Comparison of ENCODE assay signal across 9 mouse cellular contexts in genomic region chr7:16099901-16100300, GRCm38 (mm10). TPM values are rescaled to one million over a fixed set of nuclear protein-coding genes. Genes with fewer than 3 reads are reported as not detected.
A peak's percentile ranks its signal among the peaks of the same experiment; 100 is the strongest.
DNase-seq lines count a peak whose midpoint lies in the region; ATAC-seq and TF ChIP-seq lines count a peak whose summit lies in the region.
"Had no signal": no experiment of that assay in that cellular context is flagged by ENCODE, and none has a peak within 500 bp of the region (broad histone marks: within the 10 kb centered on the region; RNA-seq: fewer than 3 reads in every experiment).

No protein-coding gene starts in this region.

- H3K27ac ChIP-seq in forebrain, embryonic 12.5 days, result no peak overlapping the region
- peak overlapping the region; percentile 96 for H3K27ac ChIP-seq in liver, embryonic 12.5 days
- no peak overlapping the region for H3K27ac ChIP-seq in thymus, adult 2 months (ENCODE audit: control insufficient read depth, insufficient read depth, low read length)

- H3K4me3 ChIP-seq in forebrain, embryonic 12.5 days (replicated peaks), result 0 out of 2 replicates have a peak overlapping the region, but pooled peaks have one; percentile 75
- peak overlapping the region; percentile 95 for H3K4me3 ChIP-seq in liver, embryonic 12.5 days
- no peak overlapping the region for H3K4me3 ChIP-seq in thymus, adult 2 months (ENCODE audit: control insufficient read depth, insufficient read depth, low read length)

- H3K27me3 ChIP-seq in forebrain, embryonic 12.5 days, result peaks cover 11% of the 10 kb centered on the region
- H3K27me3 ChIP-seq in liver, embryonic 12.5 days (replicated peaks), result peaks cover 7% of the 10 kb centered on the region; the same call in 1 of the 2 replicates
- no peaks in the 10 kb centered on the region for H3K27me3 ChIP-seq in thymus, adult 2 months (ENCODE audit: control insufficient read depth, insufficient read depth, low read length)

- ATAC-seq in forebrain, embryonic 12.5 days (ENCODE audit: low FRiP score), result no peak
- ATAC-seq in liver, embryonic 12.5 days, result peak; percentile 60

- H3K4me1 ChIP-seq in forebrain, embryonic 12.5 days, result peaks cover 33% of the 10 kb centered on the region
- H3K4me1 ChIP-seq in liver, embryonic 12.5 days, result peaks cover 53% of the 10 kb centered on the region
- H3K4me1 ChIP-seq in thymus, adult 2 months (replicated peaks; ENCODE audit: control insufficient read depth, insufficient read depth, low read length), result peaks cover 11% of the 10 kb centered on the region

- peaks cover 22% of the 10 kb centered on the region for H3K36me3 ChIP-seq in forebrain, embryonic 12.5 days (replicated peaks)
- peaks cover 45% of the 10 kb centered on the region for H3K36me3 ChIP-seq in liver, embryonic 12.5 days
- no peaks in the 10 kb centered on the region for H3K36me3 ChIP-seq in thymus, adult 2 months (ENCODE audit: control insufficient read depth, insufficient read depth, low read length)

- peak; percentile 17 to 46 for DNase-seq in spleen, postnatal 36 days (ENCODE audit: low spot score in 2 of 2)
- no peak for DNase-seq in spleen, adult 18-20 months
- DNase-seq in urinary bladder, postnatal 4 days (ENCODE audit: low spot score in 2 of 2), result no peak
- no peak for DNase-seq in layer of hippocampus, postnatal 14 days (ENCODE audit: low spot score in 2 of 2)
- DNase-seq in thymus, adult 2 months, result no peak
- DNase-seq: adrenal gland, postnatal 36 days; kidney, postnatal 25 days had no signal

- 90% methylated on average over 4 of the region's 4 CpGs for WGBS in forebrain, embryonic 12.5 days
- 25% methylated on average over 4 of the region's 4 CpGs for WGBS in liver, embryonic 12.5 days (ENCODE audit: insufficient replicate concordance)
- 92% methylated on average over 4 of the region's 4 CpGs for WGBS in thymus, adult 2 months

- TF ChIP-seq CTCF in thymus, adult 2 months (IDR thresholded peaks at IDR 0.05; ENCODE audit: borderline replicate concordance, control insufficient read depth, extremely low read depth, insufficient read depth, low read length, poor library complexity), result no peak

- peak overlapping the region; percentile 74 for H3K4me2 ChIP-seq in forebrain, embryonic 12.5 days
- H3K4me2 ChIP-seq in liver, embryonic 12.5 days, result peak overlapping the region; percentile 95

- TF ChIP-seq POLR2A in thymus, adult 2 months (IDR thresholded peaks at IDR 0.05; ENCODE audit: control insufficient read depth, extremely low read depth, insufficient read depth, low read length, poor library complexity), result no peak

- peak overlapping the region; percentile 90; the same call in 1 of the 2 replicates for H3K9ac ChIP-seq in forebrain, embryonic 12.5 days
- peak overlapping the region; percentile 98 for H3K9ac ChIP-seq in liver, embryonic 12.5 days

- H3K9me3 ChIP-seq in forebrain, embryonic 12.5 days, result no peaks in the 10 kb centered on the region
- no peaks in the 10 kb centered on the region for H3K9me3 ChIP-seq in liver, embryonic 12.5 days (replicated peaks)

RNA-seq across cellular contexts. Expression of gene Napa, which starts 1.6 kb away (rescaled TPM):
- 150 and 156 TPM in 2 replicates for polyA plus RNA-seq in forebrain, embryonic 12.5 days (2016; fragmentation: Nextera tagmentation; extraction: Ambion mirVana)
- polyA plus RNA-seq in liver, embryonic 12.5 days (2016; fragmentation: Nextera tagmentation; extraction: Ambion mirVana), result 163 and 165 TPM in 2 replicates
- total RNA-seq in layer of hippocampus, postnatal 14 days (2021), result 100 to 1,000 TPM; 240 to 259 TPM
- 256 TPM in 2 replicates for polyA plus RNA-seq in thymus, adult 2 months (2012; rRNA removed)

RNA-seq across cellular contexts. Expression of gene Kptn, which starts 19.8 kb away (rescaled TPM):
- polyA plus RNA-seq in forebrain, embryonic 12.5 days (2016; fragmentation: Nextera tagmentation; extraction: Ambion mirVana), result 24.6 and 29.4 TPM in 2 replicates
- polyA plus RNA-seq in liver, embryonic 12.5 days (2016; fragmentation: Nextera tagmentation; extraction: Ambion mirVana), result 13.4 and 15.0 TPM in 2 replicates
- 10 to 100 TPM; 30.3 to 38.6 TPM for total RNA-seq in layer of hippocampus, postnatal 14 days (2021)
- 27.4 and 28.1 TPM in 2 replicates for polyA plus RNA-seq in thymus, adult 2 months (2012; rRNA removed)

RNA-seq across cellular contexts. Expression of gene Slc8a2, which starts 29.7 kb away (rescaled TPM):
- 0.49 and 0.66 TPM in 2 replicates for polyA plus RNA-seq in forebrain, embryonic 12.5 days (2016; fragmentation: Nextera tagmentation; extraction: Ambion mirVana)
- not detected in 2 replicates for polyA plus RNA-seq in liver, embryonic 12.5 days (2016; fragmentation: Nextera tagmentation; extraction: Ambion mirVana)
- 100 to 1,000 TPM; 335 to 349 TPM for total RNA-seq in layer of hippocampus, postnatal 14 days (2021)
- 1.1 and 1.2 TPM in 2 replicates for polyA plus RNA-seq in thymus, adult 2 months (2012; rRNA removed)

RNA-seq across cellular contexts. Expression of gene Zfp541, which starts 38.3 kb away (rescaled TPM):
- polyA plus RNA-seq in forebrain, embryonic 12.5 days (2016; fragmentation: Nextera tagmentation; extraction: Ambion mirVana), result not detected in 2 replicates
- polyA plus RNA-seq in liver, embryonic 12.5 days (2016; fragmentation: Nextera tagmentation; extraction: Ambion mirVana), result not detected in 2 replicates
- total RNA-seq in layer of hippocampus, postnatal 14 days (2021), result under 1 TPM; 0.46 to 0.50 TPM
- 0.04 and 0.11 TPM in 2 replicates for polyA plus RNA-seq in thymus, adult 2 months (2012; rRNA removed)

RNA-seq across cellular contexts. Expression of gene Bicra, which starts 52.2 kb away (rescaled TPM):
- polyA plus RNA-seq in forebrain, embryonic 12.5 days (2016; fragmentation: Nextera tagmentation; extraction: Ambion mirVana), result 9.1 and 9.5 TPM in 2 replicates
- 2.9 and 3.3 TPM in 2 replicates for polyA plus RNA-seq in liver, embryonic 12.5 days (2016; fragmentation: Nextera tagmentation; extraction: Ambion mirVana)
- 10 to 100 TPM; 18.7 to 19.4 TPM for total RNA-seq in layer of hippocampus, postnatal 14 days (2021)
- polyA plus RNA-seq in thymus, adult 2 months (2012; rRNA removed), result 57.0 and 78.5 TPM in 2 replicates

Comparison
In these comparisons a context has a peak if more than half of its experiments do, and no peak if none do; other contexts are left out.
1. DNase-seq: peak in spleen, postnatal 36 days (2 of 2); none in spleen, adult 18-20 months (0 of 2), urinary bladder, postnatal 4 days (0 of 2), layer of hippocampus, postnatal 14 days (0 of 2) and thymus, adult 2 months (single experiment).